In the genomic region with DNA sequence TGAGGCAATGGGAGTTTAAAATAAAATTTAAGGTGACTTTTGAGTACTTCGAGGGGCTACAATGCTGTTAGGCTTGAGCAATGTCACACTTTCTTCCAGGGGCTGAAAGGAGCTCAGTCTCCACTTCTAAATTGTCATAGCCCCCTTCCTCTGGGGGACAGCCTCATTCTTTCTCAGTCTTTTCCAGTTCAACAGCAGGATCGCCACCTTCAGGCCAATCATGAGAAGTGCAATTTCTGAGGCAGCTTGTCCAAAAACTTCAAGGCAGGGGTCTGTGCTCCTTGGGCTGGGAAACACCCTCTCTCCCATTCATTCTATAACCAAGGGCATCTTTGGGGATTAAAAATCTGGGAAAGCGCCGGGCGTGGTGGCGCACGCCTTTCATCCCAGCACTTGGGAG, we compare ENCODE assay signal across 8 mouse cellular contexts. TPM values are rescaled to one million over a fixed set of nuclear protein-coding genes. Genes with fewer than 3 reads are reported as not detected.
DNase-seq lines count a peak whose midpoint lies in the region; ATAC-seq and TF ChIP-seq lines count a peak whose summit lies in the region.

No protein-coding gene starts in this region.

- no peak overlapping the region for H3K4me3 ChIP-seq in left cerebral cortex, adult 2 months

- ATAC-seq in neutrophil, adult 5-6 weeks (ENCODE audit: extremely low read depth, insufficient number of reproducible peaks, low FRiP score, poor library complexity, severe bottlenecking): peak; percentile 53; the same call in 1 of the 2 replicates

- intact Hi-C loops in left cerebral cortex, adult 2 months (cut with DNase I): no loop called here
- intact Hi-C loops in left cerebral cortex, postnatal 25 days (cut with DNase I): no loop called here

- H3K27ac ChIP-seq in left cerebral cortex, adult 2 months: no peak overlapping the region

- peak; percentile 59 for TF ChIP-seq CTCF in left cerebral cortex, adult 2 months (IDR thresholded peaks at IDR 0.05)

- DNase-seq in cerebellum, postnatal 10 days: peak; percentile 20 to 24
- DNase-seq in cerebellum, adult 18-20 months: no peak
- DNase-seq in left cerebral cortex, adult 2 months (ENCODE audit: extremely low spot score in 1 of 2, low spot score in 2 of 2): no peak
- no peak for DNase-seq in left cerebral cortex, postnatal 25 days (ENCODE audit: low spot score in 2 of 2)
- DNase-seq in T-cell, adult 2 months (ENCODE audit: low spot score): peak; percentile 35
- DNase-seq in right cerebral cortex, postnatal 36 days (ENCODE audit: low spot score in 2 of 2): no peak
- no peak for DNase-seq in c-Kit-positive CD71-positive TER-119-positive erythroid progenitor cells, embryonic 14.5 days (ENCODE audit: low spot score)

RNA-seq across cellular contexts. Expression of a gene that starts 19.9 kb away (rescaled TPM):
- total RNA-seq in left cerebral cortex, adult 2 months (2021): 10 to 100 TPM; 67.3 to 68.2 TPM
- 10 to 100 TPM; 59.9 to 60.6 TPM for total RNA-seq in left cerebral cortex, postnatal 25 days (2021)
- 143 and 150 TPM in 2 replicates for total RNA-seq in neutrophil, adult 5-6 weeks (2017)

RNA-seq across cellular contexts. Expression of a gene that starts 37.4 kb away (rescaled TPM):
- total RNA-seq in left cerebral cortex, adult 2 months (2021): 10 to 100 TPM; 22.8 to 24.4 TPM
- 10 to 100 TPM; 25.3 to 25.5 TPM for total RNA-seq in left cerebral cortex, postnatal 25 days (2021)
- total RNA-seq in neutrophil, adult 5-6 weeks (2017): 21.3 and 25.3 TPM in 2 replicates

Comparison
In these comparisons a context has a peak if more than half of its experiments do, and no peak if none do; other contexts are left out.
1. DNase-seq: peak in cerebellum, postnatal 10 days (2 of 2) and T-cell, adult 2 months (single experiment); none in cerebellum, adult 18-20 months (0 of 2), left cerebral cortex, adult 2 months (0 of 2), left cerebral cortex, postnatal 25 days (0 of 2), right cerebral cortex, postnatal 36 days (0 of 2) and c-Kit-positive CD71-positive TER-119-positive erythroid progenitor cells, embryonic 14.5 days (single experiment).